Mouse (Mus musculus): ENCODE data around the gene Tmem258. TPM values are rescaled to one million over a fixed set of nuclear protein-coding genes. Genes with fewer than 3 reads are reported as not detected.

Gene Tmem258
- polyA plus RNA-seq, 1 experiment = 87.9 TPM

GRCm38 (mm10) chr19:10184096-10184495 is 19.7 kb upstream of the Tmem258 start:
- DNase-seq (ENCODE audit: low spot score) = no peak

GRCm38 (mm10) chr19:10185876-10186275 is 17.9 kb upstream of the Tmem258 start:
- no peak for DNase-seq (ENCODE audit: low spot score)

- DNase-seq (ENCODE audit: low spot score) = no peak
Observed at GRCm38 (mm10) chr19:10186569-10186968, 17.2 kb upstream of the Tmem258 start.

GRCm38 (mm10) chr19:10188281-10188811 is 15.5 kb upstream of the Tmem258 start:
- DNase-seq (ENCODE audit: low spot score) = no peak

GRCm38 (mm10) chr19:10189022-10189421 is 14.8 kb upstream of the Tmem258 start:
- no peak for DNase-seq (ENCODE audit: low spot score)

GRCm38 (mm10) chr19:10189940-10190339 is 13.9 kb upstream of the Tmem258 start:
- DNase-seq (ENCODE audit: low spot score) = no peak

- DNase-seq (ENCODE audit: low spot score) = peak; percentile 45
Observed at GRCm38 (mm10) chr19:10190796-10191195, 13.0 kb upstream of the Tmem258 start.

GRCm38 (mm10) chr19:10191326-10191725 is 12.5 kb upstream of the Tmem258 start:
- DNase-seq (ENCODE audit: low spot score) = no peak

- DNase-seq (ENCODE audit: low spot score) = no peak
Observed at GRCm38 (mm10) chr19:10194337-10194736, 9.5 kb upstream of the Tmem258 start.

- DNase-seq (ENCODE audit: low spot score) = no peak
Observed at GRCm38 (mm10) chr19:10195252-10195651, 8.6 kb upstream of the Tmem258 start.

- DNase-seq (ENCODE audit: low spot score) = no peak
Observed at GRCm38 (mm10) chr19:10197130-10197529, 6.7 kb upstream of the Tmem258 start.

- no peak for DNase-seq (ENCODE audit: low spot score)
Observed at GRCm38 (mm10) chr19:10198286-10198685, 5.5 kb upstream of the Tmem258 start.

- DNase-seq (ENCODE audit: low spot score) = peak; percentile 62
Observed at GRCm38 (mm10) chr19:10198723-10199122, 5.1 kb upstream of the Tmem258 start.

GRCm38 (mm10) chr19:10203146-10203847 is 517 bp upstream of the Tmem258 start:
- DNase-seq (ENCODE audit: low spot score) = no peak

- no peak for DNase-seq (ENCODE audit: low spot score)
Observed at GRCm38 (mm10) chr19:10204616-10205001, 795 bp downstream of the Tmem258 start.

- DNase-seq (ENCODE audit: low spot score) = no peak
Observed at GRCm38 (mm10) chr19:10205051-10205450, 1.2 kb downstream of the Tmem258 start.

- no peak for DNase-seq (ENCODE audit: low spot score)
Observed at GRCm38 (mm10) chr19:10208851-10209250, 5.0 kb downstream of the Tmem258 start.

GRCm38 (mm10) chr19:10210885-10211284 is 7.1 kb downstream of the Tmem258 start:
- DNase-seq (ENCODE audit: low spot score) = no peak

GRCm38 (mm10) chr19:10213796-10214471 is 10.1 kb downstream of the Tmem258 start:
- no peak for DNase-seq (ENCODE audit: low spot score)

GRCm38 (mm10) chr19:10216101-10216500 is 12.3 kb downstream of the Tmem258 start:
- no peak for DNase-seq (ENCODE audit: low spot score)

GRCm38 (mm10) chr19:10219108-10219507 is 15.3 kb downstream of the Tmem258 start:
- no peak for DNase-seq (ENCODE audit: low spot score)

- no peak for DNase-seq (ENCODE audit: low spot score)
Observed at GRCm38 (mm10) chr19:10219593-10219992, 15.8 kb downstream of the Tmem258 start.

- no peak for DNase-seq (ENCODE audit: low spot score)
Observed at GRCm38 (mm10) chr19:10221585-10221984, 17.8 kb downstream of the Tmem258 start.

All from urinary bladder, adult 2 months (tissue).